Mouse (Mus musculus): ENCODE results near the gene Tnfsf11. TPM values are rescaled to one million over a fixed set of nuclear protein-coding genes. Genes with fewer than 3 reads are reported as not detected.

Tnfsf11 gene
- polyA plus RNA-seq, 1 experiment from 2014 or later: not detected

DNA sequence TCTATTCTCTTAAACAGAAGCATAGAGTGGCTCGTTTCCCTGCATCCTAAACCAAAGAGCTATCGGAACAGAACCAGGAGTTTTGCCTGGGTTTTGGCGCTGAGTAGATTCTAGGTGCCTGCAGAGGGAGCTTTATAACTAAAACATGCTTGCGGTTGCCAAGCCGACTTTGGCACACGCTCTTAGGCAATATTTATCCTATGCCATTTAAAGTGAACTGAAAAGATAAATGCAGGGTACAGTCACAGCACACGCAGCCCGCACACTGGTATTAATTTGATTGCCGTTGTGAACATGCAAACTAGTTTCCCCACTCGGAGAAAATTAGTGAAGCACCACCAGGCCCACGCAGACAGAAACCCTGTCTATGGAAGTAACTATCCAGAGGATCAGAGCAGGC is 25.4 kb downstream of the Tnfsf11 start:
- Histone ChIP-seq H3K4me2 (replicated peaks) (no peak overlapping the region), H3K4me3 (no peak overlapping the region), H3K4me1 (peaks cover 10% of the 10 kb centered on the region), H3K27me3 (replicated peaks) (no peaks in the 10 kb centered on the region), H3K27ac (no peak overlapping the region), H3K36me3 (no peaks in the 10 kb centered on the region), H3K9ac (no peak overlapping the region), H3K9me3 (no peaks in the 10 kb centered on the region)
- 83% methylated on average over 11 of the region's 11 CpGs for WGBS
- no peak for ATAC-seq (ENCODE audit: low FRiP score, low read depth)

DNA sequence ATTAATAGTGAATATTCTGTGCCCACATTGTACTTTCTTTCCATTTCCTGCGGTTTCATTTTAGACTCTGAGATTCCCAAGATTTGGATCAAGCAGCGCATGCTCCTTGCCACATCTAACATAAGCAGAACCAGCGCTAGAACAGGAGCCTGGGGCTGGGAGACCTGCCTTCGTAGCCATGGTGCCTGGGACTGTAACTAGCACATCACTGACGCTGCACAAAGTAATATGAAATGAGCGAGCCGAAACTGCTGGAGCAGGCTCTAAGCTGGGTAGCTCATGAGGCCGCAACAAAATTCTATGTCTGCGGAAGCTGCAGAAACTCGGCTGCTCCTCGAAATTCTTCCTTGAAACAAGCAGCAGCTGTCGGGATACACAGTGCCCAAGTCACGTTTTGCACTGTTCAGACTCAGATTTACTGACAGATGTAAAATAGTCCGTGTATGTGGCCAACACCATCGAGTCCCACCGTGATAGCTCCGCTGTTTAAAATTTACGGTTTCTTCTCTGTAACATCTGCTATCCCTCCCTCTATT is 31.4 kb downstream of the Tnfsf11 start:
- Histone ChIP-seq H3K4me3 (no peak overlapping the region), H3K4me2 (replicated peaks) (peak overlapping the region; percentile 21; the same call in 1 of the 2 replicates), H3K9me3 (no peaks in the 10 kb centered on the region), H3K4me1 (peaks cover 11% of the 10 kb centered on the region; the same call in 1 of the 2 replicates), H3K9ac (no peak overlapping the region), H3K27me3 (replicated peaks) (no peaks in the 10 kb centered on the region), H3K27ac (no peak overlapping the region), H3K36me3 (no peaks in the 10 kb centered on the region)
- 68% methylated on average over 18 of the region's 18 CpGs for WGBS
- peak; percentile 41; the same call in 1 of the 2 replicates for ATAC-seq (ENCODE audit: low FRiP score, low read depth)

DNA sequence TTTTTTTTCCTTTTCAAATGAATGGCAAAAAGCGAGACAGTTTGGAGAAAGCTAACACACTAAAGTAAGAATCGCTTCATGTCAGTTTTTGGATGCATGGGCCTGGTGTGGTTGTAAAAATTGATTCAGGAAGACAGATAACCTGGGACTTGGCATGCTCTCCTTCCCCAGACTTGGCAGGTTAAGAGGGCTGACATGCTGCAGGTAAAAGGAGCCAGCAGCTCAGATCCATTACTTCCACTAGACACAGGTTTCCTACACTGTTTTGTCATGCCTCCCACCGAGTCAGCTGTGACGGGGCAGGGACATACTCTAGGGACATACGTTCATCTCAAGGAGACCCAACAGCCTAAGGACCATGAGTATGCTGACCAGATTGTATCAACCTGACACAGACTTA is 33.0 kb downstream of the Tnfsf11 start:
- no peaks in the 10 kb centered on the region for H3K27me3 ChIP-seq (replicated peaks)
- H3K4me2 ChIP-seq (replicated peaks): no peak overlapping the region
- peaks cover 11% of the 10 kb centered on the region; the same call in 1 of the 2 replicates for H3K4me1 ChIP-seq
- H3K9me3 ChIP-seq: no peaks in the 10 kb centered on the region
- no peaks in the 10 kb centered on the region for H3K36me3 ChIP-seq
- no peak overlapping the region for H3K9ac ChIP-seq
- H3K4me3 ChIP-seq: no peak overlapping the region
- H3K27ac ChIP-seq: no peak overlapping the region
- WGBS: 88% methylated on average over 5 of the region's 5 CpGs
- no peak for ATAC-seq (ENCODE audit: low FRiP score, low read depth)

DNA sequence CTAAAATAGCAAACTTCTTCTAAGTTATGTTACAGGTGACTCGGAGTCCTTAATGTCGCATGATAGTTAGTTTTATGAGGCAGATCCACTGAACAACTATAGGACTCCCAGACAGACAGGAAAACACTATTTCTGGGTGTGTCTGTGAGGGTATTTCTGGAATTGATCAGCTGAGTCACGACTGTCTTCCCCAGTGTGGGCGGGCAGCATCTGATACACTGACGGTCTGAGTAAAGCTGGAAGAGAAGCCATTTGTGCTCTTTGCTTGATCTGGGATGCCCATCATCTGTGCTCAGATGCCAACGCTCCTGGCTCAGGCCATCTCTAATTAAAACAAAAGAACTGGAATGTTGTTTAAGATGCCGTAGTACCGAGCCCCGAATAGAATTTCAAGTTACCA is 33.7 kb downstream of the Tnfsf11 start:
- H3K4me1 ChIP-seq: peaks cover 11% of the 10 kb centered on the region; the same call in 1 of the 2 replicates
- H3K27me3 ChIP-seq (replicated peaks): no peaks in the 10 kb centered on the region
- no peak overlapping the region for H3K27ac ChIP-seq
- H3K9ac ChIP-seq: no peak overlapping the region
- no peak overlapping the region for H3K4me2 ChIP-seq (replicated peaks)
- WGBS: 86% methylated on average over 9 of the region's 9 CpGs
- ATAC-seq (ENCODE audit: low FRiP score, low read depth): no peak
- no peak overlapping the region for H3K4me3 ChIP-seq
- no peaks in the 10 kb centered on the region for H3K36me3 ChIP-seq
- H3K9me3 ChIP-seq: no peaks in the 10 kb centered on the region

DNA sequence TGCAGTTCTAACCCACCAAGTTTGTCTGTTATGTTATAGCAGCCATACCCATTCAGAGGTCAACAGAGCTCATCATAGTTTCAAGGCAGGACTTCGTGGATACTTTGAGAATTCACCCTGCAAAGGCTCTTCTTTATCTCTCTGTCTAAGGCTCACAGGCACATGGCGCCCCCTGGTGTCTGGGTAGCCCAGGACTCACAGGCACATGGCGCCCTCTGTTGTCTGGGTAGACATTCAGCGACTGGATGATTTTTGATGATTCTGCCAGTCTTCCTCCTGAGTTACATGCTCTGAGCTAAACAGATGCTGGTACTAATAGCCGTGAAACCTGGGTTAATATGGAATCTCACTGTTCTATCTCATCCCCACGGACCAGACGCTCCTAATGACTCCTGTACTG is 34.3 kb downstream of the Tnfsf11 start:
- Histone ChIP-seq H3K27me3 (replicated peaks) (no peaks in the 10 kb centered on the region), H3K4me1 (peaks cover 11% of the 10 kb centered on the region; the same call in 1 of the 2 replicates), H3K9me3 (no peaks in the 10 kb centered on the region), H3K4me3 (no peak overlapping the region), H3K27ac (no peak overlapping the region), H3K4me2 (replicated peaks) (no peak overlapping the region), H3K36me3 (no peaks in the 10 kb centered on the region), H3K9ac (no peak overlapping the region)
- WGBS: 77% methylated on average over 7 of the region's 7 CpGs
- no peak for ATAC-seq (ENCODE audit: low FRiP score, low read depth)

DNA sequence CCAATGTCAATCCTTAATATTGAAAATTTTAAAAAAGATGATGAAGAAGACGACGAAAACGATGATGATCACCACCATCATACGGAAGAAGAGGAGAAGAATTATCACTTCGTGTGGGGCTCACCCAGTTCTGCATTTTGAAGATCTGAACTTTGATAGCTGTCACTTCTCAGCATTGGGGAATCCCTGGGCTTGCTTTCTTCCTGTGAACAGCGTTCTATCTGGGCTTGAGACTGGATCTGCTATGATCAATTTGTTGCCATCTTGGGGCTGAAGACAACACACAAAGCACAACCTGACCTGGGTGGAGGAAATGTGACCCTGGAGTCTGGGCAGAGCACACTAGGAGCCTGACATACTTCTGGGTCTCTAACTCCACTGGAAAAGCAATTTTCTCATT is 43.0 kb downstream of the Tnfsf11 start:
- Histone ChIP-seq H3K27ac (no peak overlapping the region), H3K9me3 (no peaks in the 10 kb centered on the region), H3K4me2 (replicated peaks) (no peak overlapping the region), H3K27me3 (replicated peaks) (no peaks in the 10 kb centered on the region), H3K9ac (no peak overlapping the region), H3K36me3 (no peaks in the 10 kb centered on the region), H3K4me1 (no peaks in the 10 kb centered on the region), H3K4me3 (no peak overlapping the region)
- no peak for ATAC-seq (ENCODE audit: low FRiP score, low read depth)
- 91% methylated on average over 6 of the region's 6 CpGs for WGBS

DNA sequence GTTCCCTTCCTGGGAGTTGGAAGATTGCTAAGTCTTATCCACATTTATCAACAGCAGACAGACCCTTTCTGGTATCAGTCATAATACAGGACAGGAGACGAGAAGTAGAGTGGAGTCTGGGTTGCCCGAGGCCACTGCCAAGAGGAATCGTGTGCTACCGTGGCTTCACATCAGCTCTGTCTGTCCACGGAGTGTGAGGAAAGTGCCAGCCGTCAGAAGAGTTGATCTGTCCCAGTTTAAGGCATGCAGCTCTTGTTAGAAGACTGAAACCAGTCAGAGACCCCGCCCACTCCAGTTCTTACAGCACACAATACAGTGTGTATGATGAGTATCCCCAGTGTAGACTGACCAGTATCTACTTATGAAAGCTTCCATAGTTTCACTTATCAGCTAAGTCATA is 45.2 kb downstream of the Tnfsf11 start:
- H3K4me3 ChIP-seq: no peak overlapping the region
- H3K27me3 ChIP-seq (replicated peaks): no peaks in the 10 kb centered on the region
- no peak overlapping the region for H3K4me2 ChIP-seq (replicated peaks)
- 92% methylated on average over 7 of the region's 7 CpGs for WGBS
- no peaks in the 10 kb centered on the region for H3K36me3 ChIP-seq
- H3K9me3 ChIP-seq: no peaks in the 10 kb centered on the region
- H3K27ac ChIP-seq: no peak overlapping the region
- H3K9ac ChIP-seq: no peak overlapping the region
- ATAC-seq (ENCODE audit: low FRiP score, low read depth): no peak
- H3K4me1 ChIP-seq: no peaks in the 10 kb centered on the region

DNA sequence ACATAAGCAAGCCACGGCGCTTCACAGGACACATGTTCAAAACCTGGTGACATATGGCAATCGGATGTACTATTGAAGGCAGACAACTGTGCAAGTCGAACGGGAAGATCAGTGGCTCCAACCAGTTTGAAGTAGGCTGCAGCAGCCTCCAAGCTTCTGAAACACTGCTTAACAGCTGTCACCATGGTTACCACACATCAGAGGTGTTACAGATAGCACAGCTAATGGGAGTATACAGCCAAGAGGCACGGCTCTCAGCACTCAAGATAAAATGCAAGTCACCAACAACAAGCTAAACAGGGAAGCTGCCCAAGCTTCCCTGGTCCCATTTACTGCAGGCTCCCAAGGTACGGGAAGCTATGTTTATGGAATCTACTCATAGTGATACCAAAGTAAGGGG is 46.6 kb downstream of the Tnfsf11 start:
- no peaks in the 10 kb centered on the region for H3K9me3 ChIP-seq
- no peaks in the 10 kb centered on the region for H3K36me3 ChIP-seq
- no peaks in the 10 kb centered on the region for H3K27me3 ChIP-seq (replicated peaks)
- no peaks in the 10 kb centered on the region for H3K4me1 ChIP-seq
- no peak overlapping the region for H3K27ac ChIP-seq
- H3K4me2 ChIP-seq (replicated peaks): no peak overlapping the region
- no peak overlapping the region for H3K4me3 ChIP-seq
- ATAC-seq (ENCODE audit: low FRiP score, low read depth): no peak
- WGBS: 81% methylated on average over 7 of the region's 7 CpGs
- no peak overlapping the region for H3K9ac ChIP-seq

DNA sequence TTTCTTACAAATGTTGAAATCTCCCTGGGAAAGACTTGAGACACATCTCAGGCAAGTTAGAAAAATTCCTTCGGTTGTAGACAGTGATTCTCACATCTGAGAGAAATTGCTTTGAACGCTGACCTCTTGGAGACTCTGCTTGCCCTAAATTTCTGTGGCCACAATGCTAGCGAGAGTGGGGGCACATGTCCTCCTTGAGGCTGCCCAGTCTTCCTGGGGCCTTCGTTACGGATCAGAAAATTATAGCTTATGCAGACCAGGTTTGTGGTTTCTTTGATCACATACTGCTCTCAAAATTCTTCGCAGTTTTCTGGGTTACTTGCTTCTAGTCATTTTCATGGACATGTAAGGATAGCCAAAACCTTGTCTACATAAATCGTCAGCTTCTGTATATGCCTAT is 53.8 kb downstream of the Tnfsf11 start:
- no peak overlapping the region for H3K4me3 ChIP-seq
- no peaks in the 10 kb centered on the region for H3K9me3 ChIP-seq
- WGBS: 88% methylated on average over 7 of the region's 7 CpGs
- H3K9ac ChIP-seq: no peak overlapping the region
- H3K27me3 ChIP-seq (replicated peaks): no peaks in the 10 kb centered on the region
- no peak overlapping the region for H3K4me2 ChIP-seq (replicated peaks)
- no peak for ATAC-seq (ENCODE audit: low FRiP score, low read depth)
- H3K36me3 ChIP-seq: no peaks in the 10 kb centered on the region
- H3K27ac ChIP-seq: no peak overlapping the region
- H3K4me1 ChIP-seq: no peaks in the 10 kb centered on the region

DNA sequence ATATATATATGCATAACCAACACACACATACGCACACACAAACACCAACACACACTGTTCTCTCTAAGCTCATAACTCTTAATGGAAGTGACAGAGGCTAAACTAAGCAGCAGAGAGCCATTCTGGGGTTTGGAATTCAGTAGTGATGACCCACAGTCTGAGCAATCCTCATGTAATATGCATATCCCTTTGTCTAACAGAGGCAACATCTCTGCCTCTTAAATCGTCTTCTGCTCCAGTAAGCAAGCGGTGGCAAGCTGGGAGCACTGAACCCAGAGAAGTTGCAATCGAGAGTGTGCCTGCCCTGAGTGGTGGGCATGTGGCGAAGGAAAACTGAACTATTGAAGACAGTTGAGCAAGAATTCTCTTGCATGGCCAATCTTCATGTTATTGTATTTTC is 61.2 kb downstream of the Tnfsf11 start:
- H3K4me1 ChIP-seq: no peaks in the 10 kb centered on the region
- 57% methylated on average over 5 of the region's 5 CpGs for WGBS

DNA sequence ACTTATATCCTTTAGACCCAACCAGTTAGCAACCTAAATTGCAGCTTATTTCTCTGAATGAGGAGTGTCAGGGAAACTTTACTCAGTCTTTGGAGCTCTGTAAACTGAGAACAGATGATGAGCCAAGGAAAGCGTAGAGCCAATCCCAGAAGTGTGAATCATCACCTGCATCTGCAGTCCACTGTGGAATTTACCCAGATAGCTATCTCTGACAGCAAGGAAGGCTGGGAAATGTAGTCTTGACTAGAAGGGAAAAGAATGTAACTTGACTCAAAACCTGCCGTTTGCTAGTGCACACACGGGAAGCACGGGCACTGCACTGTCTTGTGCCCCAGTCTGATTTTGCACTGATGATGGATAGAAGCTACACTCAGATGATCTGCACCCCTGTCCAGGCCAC is 63.0 kb downstream of the Tnfsf11 start:
- no peak overlapping the region for H3K9ac ChIP-seq
- no peaks in the 10 kb centered on the region for H3K36me3 ChIP-seq
- H3K4me3 ChIP-seq: no peak overlapping the region
- ATAC-seq (ENCODE audit: low FRiP score, low read depth): no peak
- no peaks in the 10 kb centered on the region for H3K27me3 ChIP-seq (replicated peaks)
- WGBS: 69% methylated on average over 4 of the region's 4 CpGs
- H3K9me3 ChIP-seq: no peaks in the 10 kb centered on the region
- no peaks in the 10 kb centered on the region for H3K4me1 ChIP-seq
- no peak overlapping the region for H3K27ac ChIP-seq
- no peak overlapping the region for H3K4me2 ChIP-seq (replicated peaks)

More for the DNA sequence above, 61.2 kb downstream of the Tnfsf11 start:
- no peak for ATAC-seq (ENCODE audit: low FRiP score, low read depth)
- Histone ChIP-seq H3K4me2 (replicated peaks) (no peak overlapping the region), H3K9ac (no peak overlapping the region), H3K27me3 (replicated peaks) (no peaks in the 10 kb centered on the region), H3K27ac (no peak overlapping the region), H3K36me3 (no peaks in the 10 kb centered on the region), H3K9me3 (no peaks in the 10 kb centered on the region), H3K4me3 (no peak overlapping the region)

DNA sequence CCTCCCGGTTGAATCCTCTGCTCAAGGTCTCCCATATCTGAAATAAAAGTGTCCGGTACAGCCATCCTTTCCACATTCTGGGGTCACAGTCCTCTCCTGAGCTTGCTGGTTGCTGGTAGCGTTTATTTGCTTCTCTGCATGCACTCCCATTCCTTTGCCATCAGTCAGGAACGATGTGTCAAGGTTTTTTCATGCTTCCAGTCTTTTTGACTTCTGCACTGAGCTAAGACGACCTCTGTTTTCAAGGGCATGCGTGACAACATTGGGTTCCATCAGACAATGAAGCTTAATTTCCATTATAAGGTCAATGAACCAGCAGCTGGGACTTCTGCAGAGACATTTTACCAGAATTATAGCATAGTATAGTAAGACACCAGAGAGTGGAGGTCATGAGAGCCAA is 68.5 kb downstream of the Tnfsf11 start:
- 83% methylated on average over 6 of the region's 6 CpGs for WGBS
- H3K4me1 ChIP-seq: no peaks in the 10 kb centered on the region
- no peak overlapping the region for H3K9ac ChIP-seq
- no peaks in the 10 kb centered on the region for H3K27me3 ChIP-seq (replicated peaks)
- no peak overlapping the region for H3K4me3 ChIP-seq
- no peaks in the 10 kb centered on the region for H3K9me3 ChIP-seq
- H3K27ac ChIP-seq: no peak overlapping the region
- H3K4me2 ChIP-seq (replicated peaks): no peak overlapping the region
- H3K36me3 ChIP-seq: no peaks in the 10 kb centered on the region
- no peak for ATAC-seq (ENCODE audit: low FRiP score, low read depth)

DNA sequence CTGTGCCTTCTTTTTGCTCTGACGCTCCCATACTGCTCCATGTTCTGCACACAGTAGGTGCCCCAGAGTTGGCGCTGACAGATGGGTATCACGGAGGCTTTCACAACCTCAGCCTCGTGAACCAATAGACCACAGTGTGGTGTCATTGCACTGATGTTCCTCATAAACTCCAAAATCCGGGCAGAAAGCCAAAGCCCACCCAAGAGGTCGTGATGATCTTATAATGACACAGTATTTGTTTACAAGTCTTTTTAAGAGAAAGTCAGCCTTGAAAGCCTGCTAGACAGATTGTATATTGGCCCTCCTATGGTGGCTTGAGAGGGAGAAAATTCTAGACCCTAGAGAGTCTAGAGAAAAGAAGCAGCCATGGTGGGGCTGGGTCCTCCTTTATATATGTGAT is 70.6 kb downstream of the Tnfsf11 start:
- H3K36me3 ChIP-seq: no peaks in the 10 kb centered on the region
- H3K27ac ChIP-seq: no peak overlapping the region
- H3K9me3 ChIP-seq: no peaks in the 10 kb centered on the region
- no peak overlapping the region for H3K4me2 ChIP-seq (replicated peaks)
- no peak overlapping the region for H3K9ac ChIP-seq
- WGBS: 84% methylated on average over 6 of the region's 6 CpGs
- H3K4me3 ChIP-seq: no peak overlapping the region
- H3K27me3 ChIP-seq (replicated peaks): no peaks in the 10 kb centered on the region
- no peaks in the 10 kb centered on the region for H3K4me1 ChIP-seq
- no peak for ATAC-seq (ENCODE audit: low FRiP score, low read depth)

Data from neural tube, embryonic 12.5 days (tissue).